Mouse (Mus musculus) testis, adult 2 months (tissue): ENCODE measurements around the gene Ldhd.

ENCODE experiments used
- CTCF ChIP-seq: fragments of 200-500 bp; IDR thresholded peaks from 2 replicates; pipeline ENCODE4 v1.5.1; 2012; ENCODE audit warnings: low read depth, mild to moderate bottlenecking, inconsistent platforms, low read length, moderate library complexity; ENCODE audit not compliant: control insufficient read depth, insufficient read depth, insufficient replicate concordance
- POLR2A ChIP-seq: fragments of 200-500 bp; IDR thresholded peaks from 2 replicates; pipeline ENCODE4 v1.6.1; 2012; ENCODE audit warnings: low read depth, mild to moderate bottlenecking, inconsistent platforms, low read length, moderate library complexity; ENCODE audit not compliant: control insufficient read depth

DNA sequence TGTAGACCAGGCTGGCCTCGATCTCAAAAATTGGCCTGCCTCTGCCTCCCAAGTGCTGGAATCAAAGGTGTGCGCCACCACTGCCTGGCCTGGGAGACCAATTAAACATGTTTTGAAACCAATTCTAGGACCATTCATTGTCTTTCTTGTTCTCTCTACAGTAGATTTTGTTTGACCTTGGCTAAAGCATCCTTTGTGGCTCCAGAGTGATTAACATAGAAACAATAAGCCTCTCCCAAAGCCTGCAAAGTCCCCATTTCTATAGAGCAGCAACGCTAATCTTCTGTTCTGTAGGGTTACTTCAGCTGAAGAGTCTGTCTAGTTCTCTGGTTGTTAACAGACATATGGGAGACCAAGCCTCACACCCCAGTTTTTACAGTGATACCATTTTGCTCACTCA is 20.5 kb upstream of the Ldhd start:
- no peak for TF ChIP-seq CTCF
- no peak for TF ChIP-seq POLR2A
